Mouse (Mus musculus) T-cell, adult 66 days (primary cell): ENCODE data around the gene Pnkd. TPM values are rescaled to one million over a fixed set of nuclear protein-coding genes. Genes with fewer than 3 reads are reported as not detected.

ENCODE experiments used
- total RNA-seq, 2 experiments: library from RNA; stranded (reverse); gene quantifications; 3 replicates in 1 of 2; 4 replicates in 1 of 2; pipeline ENCODE4 v1.2.4; 2023

The Pnkd gene
- total RNA-seq, result 10 to 100 TPM; 31.4 to 31.8 TPM

GRCm38 (mm10) chr1:74284543-74285160, at the start of gene Pnkd, which contains the start of gene Aamp:
Gene Pnkd (plus strand): TSS chr1:74284930.
Gene Aamp (minus strand): TSS chr1:74284738.

GRCm38 (mm10) chr1:74235938-74236589, 48.7 kb upstream of the Pnkd start, which contains the start of gene Arpc2:
Gene Arpc2 (plus strand): TSS chr1:74236084.

GRCm38 (mm10) chr1:74278538-74278937, 6.2 kb upstream of the Pnkd start, which contains the start of gene Gpbar1:
Gene Gpbar1 (plus strand): TSS chr1:74278550.

GRCm38 (mm10) chr1:74305522-74305921, 20.8 kb downstream of the Pnkd start, which contains the start of gene Tmbim1:
Gene Tmbim1 (minus strand): TSS chr1:74305622.

GRCm38 (mm10) chr1:74361812-74362211, 77.1 kb downstream of the Pnkd start, which contains the start of gene Catip:
Gene Catip (plus strand): TSS chr1:74362108.

GRCm38 (mm10) chr1:74374980-74375379, 90.2 kb downstream of the Pnkd start, which contains the start of gene Slc11a1:
Gene Slc11a1 (plus strand): TSS chr1:74375195.

GRCm38 (mm10) chr1:74390924-74391748, 106.4 kb downstream of the Pnkd start, which contains the start of gene Ctdsp1:
Gene Ctdsp1 (plus strand): TSS chr1:74391509.

Other genes starting within 250 kb of the Pnkd start
- gene Tns1, start 160.5 kb upstream of the Pnkd start, total RNA-seq, result 10 to 100 TPM; 27.3 to 32.6 TPM
- gene Rufy4, start 159.4 kb upstream of the Pnkd start, total RNA-seq, result under 1 TPM in 1 of 2 experiments, not detected in 1; 0.79 TPM
- under 1 TPM; 0.71 to 0.79 TPM for gene Cxcr2, start 130.9 kb upstream of the Pnkd start, total RNA-seq
- under 1 TPM in 1 of 2 experiments, not detected in 1; 0.50 TPM for gene Cxcr1, start 90.3 kb upstream of the Pnkd start, total RNA-seq
- 100 to 1,000 TPM; 393 to 398 TPM for gene Arpc2, start 48.8 kb upstream of the Pnkd start, total RNA-seq
- 1 to 10 TPM; 1.2 to 1.8 TPM for gene Gpbar1, start 6.4 kb upstream of the Pnkd start, total RNA-seq
- gene Aamp, start 192 bp upstream of the Pnkd start, total RNA-seq, result 100 to 1,000 TPM; 150 to 151 TPM
- 1 to 10 TPM; 1.6 to 1.9 TPM for gene Tmbim1, start 20.7 kb downstream of the Pnkd start, total RNA-seq
- gene Catip, start 77.2 kb downstream of the Pnkd start, total RNA-seq, result not detected
- gene Slc11a1, start 90.3 kb downstream of the Pnkd start, total RNA-seq, result 1 to 10 TPM; 1.7 to 3.5 TPM
- 100 to 1,000 TPM; 120 to 129 TPM for gene Ctdsp1, start 106.6 kb downstream of the Pnkd start, total RNA-seq
- gene Vil1, start 124.4 kb downstream of the Pnkd start, total RNA-seq, result 1 to 10 TPM in 1 of 2 experiments, under 1 TPM in 1; 0.96 to 3.3 TPM
- 10 to 100 TPM; 30.6 to 32.4 TPM for gene Cnot9, start 221.1 kb downstream of the Pnkd start, total RNA-seq